Mouse (Mus musculus): Measurements from ENCODE around the gene Lama2. TPM values are rescaled to one million over a fixed set of nuclear protein-coding genes. Genes with fewer than 3 reads are reported as not detected.

Lama2 gene
- total and polyA plus RNA-seq, 3 experiments = not detected

DNA sequence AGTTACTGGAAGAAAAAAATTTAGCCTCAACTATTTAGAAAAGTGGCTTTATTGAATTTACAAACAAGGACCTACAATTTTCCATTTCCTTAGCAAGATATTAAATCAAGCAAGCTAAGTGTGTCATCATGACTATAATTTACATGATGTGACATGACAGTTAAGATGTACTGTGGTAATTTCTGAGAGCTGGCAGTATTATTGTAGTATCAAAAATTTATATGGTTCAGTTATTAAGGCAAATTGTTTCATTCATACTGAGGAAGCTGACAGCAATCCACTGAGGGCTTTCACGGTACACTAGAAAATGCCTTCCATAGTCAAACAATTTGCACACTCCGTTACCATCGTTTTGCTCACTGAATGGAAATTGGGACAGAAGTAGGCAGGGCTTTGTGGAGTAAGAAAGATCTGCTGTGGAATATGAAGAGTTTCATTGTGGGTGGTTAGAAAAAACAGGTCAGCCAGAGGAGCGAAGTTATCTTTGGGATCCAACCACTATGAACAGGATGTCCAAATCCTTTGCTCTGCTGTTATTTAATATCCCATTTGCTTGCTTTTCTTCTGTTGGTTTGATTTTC lies 297.1 kb downstream of the Lama2 start:
- TF ChIP-seq MAX (IDR thresholded peaks at IDR 0.05; ENCODE audit: low read length) (no peak), NRF1 (IDR thresholded peaks at IDR 0.05; ENCODE audit: insufficient read depth, low read depth, low read length, poor library complexity, severe bottlenecking) (no peak), ZNF384 (IDR thresholded peaks at IDR 0.05; ENCODE audit: low read depth, low read length) (no peak), CTCF (IDR thresholded peaks at IDR 0.05 in 2 of 3, conservative IDR thresholded peaks at IDR 0.05 in 1 of 3; ENCODE audit: control insufficient read depth in 1 of 3, insufficient read depth in 1 of 3, low read depth in 2 of 3, low read length in 3 of 3, poor library complexity in 1 of 3, severe bottlenecking in 1 of 3) (no peak), GATA1 (IDR thresholded peaks at IDR 0.05; ENCODE audit: low read depth, low read length) (no peak), TBP (IDR thresholded peaks at IDR 0.05; ENCODE audit: low read depth, low read length) (no peak), MAFK (IDR thresholded peaks at IDR 0.05; ENCODE audit: borderline replicate concordance, low read depth, low read length) (no peak), POLR2AphosphoS2 (IDR thresholded peaks at IDR 0.05; ENCODE audit: low read length) (no peak)
- Histone ChIP-seq H3K27me3 (ENCODE audit: control insufficient read depth in 1 of 2, insufficient read depth in 2 of 2, low read length in 2 of 2) (no peaks in the 10 kb centered on the region), H3K79me2 (ENCODE audit: control insufficient read depth, insufficient read depth, low read length, poor library complexity) (no peaks in the 10 kb centered on the region), H3K4me1 (ENCODE audit: control insufficient read depth in 1 of 2, insufficient read depth in 2 of 2, low read length in 2 of 2) (no peaks in the 10 kb centered on the region), H3K4me3 (ENCODE audit: control insufficient read depth in 1 of 2, insufficient read depth in 1 of 2, low read depth in 2 of 2, low read length in 2 of 2) (no peak overlapping the region), H3K27ac (ENCODE audit: control insufficient read depth, low read depth, low read length) (no peak overlapping the region), H3K36me3 (ENCODE audit: control insufficient read depth in 1 of 2, insufficient read depth in 2 of 2, low read length in 2 of 2) (no peaks in the 10 kb centered on the region), H3K9ac (ENCODE audit: control insufficient read depth, low read depth, low read length, poor library complexity, severe bottlenecking) (no peak overlapping the region), H3K9me3 (replicated peaks; ENCODE audit: insufficient read depth, low read length) (no peaks in the 10 kb centered on the region)
- no peak for DNase-seq (ENCODE audit: low read depth, low spot score)

DNA sequence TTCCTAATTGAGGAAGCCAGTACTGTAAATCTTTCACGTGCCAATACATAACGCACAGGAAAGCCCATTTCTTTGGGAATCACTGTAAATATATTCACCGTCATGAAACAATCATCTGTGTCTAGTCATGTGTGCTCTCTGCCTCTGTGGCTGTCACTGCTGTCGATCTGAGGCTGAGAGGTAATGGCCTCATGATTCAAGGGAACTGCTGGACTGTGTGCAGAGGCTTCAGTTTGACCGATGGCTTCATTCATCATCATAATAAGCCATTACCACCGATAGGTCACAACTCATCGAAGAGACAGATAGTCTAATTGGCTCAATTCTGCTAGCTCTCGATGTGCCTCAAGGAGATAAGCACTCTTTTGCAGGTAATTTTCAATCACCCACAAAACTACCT lies 312.1 kb downstream of the Lama2 start:
- Histone ChIP-seq H3K4me3 (ENCODE audit: control insufficient read depth in 1 of 2, insufficient read depth in 1 of 2, low read depth in 2 of 2, low read length in 2 of 2) (no peak overlapping the region), H3K36me3 (ENCODE audit: control insufficient read depth in 1 of 2, insufficient read depth in 2 of 2, low read length in 2 of 2) (no peaks in the 10 kb centered on the region), H3K9me3 (replicated peaks; ENCODE audit: insufficient read depth, low read length) (no peaks in the 10 kb centered on the region), H3K9ac (ENCODE audit: control insufficient read depth, low read depth, low read length, poor library complexity, severe bottlenecking) (no peak overlapping the region), H3K27ac (ENCODE audit: control insufficient read depth, low read depth, low read length) (no peak overlapping the region), H3K27me3 (ENCODE audit: control insufficient read depth in 1 of 2, insufficient read depth in 2 of 2, low read length in 2 of 2) (no peaks in the 10 kb centered on the region), H3K4me1 (ENCODE audit: control insufficient read depth in 1 of 2, insufficient read depth in 2 of 2, low read length in 2 of 2) (no peaks in the 10 kb centered on the region), H3K79me2 (ENCODE audit: control insufficient read depth, insufficient read depth, low read length, poor library complexity) (no peaks in the 10 kb centered on the region)
- no peak for DNase-seq (ENCODE audit: low read depth, low spot score)
- TF ChIP-seq KAT2A (conservative IDR thresholded peaks at IDR 0.05; ENCODE audit: low read depth, low read length) (no peak), ZC3H11A (IDR thresholded peaks at IDR 0.05; ENCODE audit: low read depth, low read length) (no peak)

- no peaks in the 10 kb centered on the region for H3K4me1 ChIP-seq (ENCODE audit: control insufficient read depth in 1 of 2, insufficient read depth in 2 of 2, low read length in 2 of 2)
- H3K9ac ChIP-seq (ENCODE audit: control insufficient read depth, low read depth, low read length, poor library complexity, severe bottlenecking) = no peak overlapping the region
- H3K36me3 ChIP-seq (ENCODE audit: control insufficient read depth in 1 of 2, insufficient read depth in 2 of 2, low read length in 2 of 2) = no peaks in the 10 kb centered on the region
- no peaks in the 10 kb centered on the region for H3K27me3 ChIP-seq (ENCODE audit: control insufficient read depth in 1 of 2, insufficient read depth in 2 of 2, low read length in 2 of 2)
- no peak overlapping the region for H3K27ac ChIP-seq (ENCODE audit: control insufficient read depth, low read depth, low read length)
- H3K9me3 ChIP-seq (replicated peaks; ENCODE audit: insufficient read depth, low read length) = no peaks in the 10 kb centered on the region
- no peak for DNase-seq (ENCODE audit: low read depth, low spot score)
- no peaks in the 10 kb centered on the region for H3K79me2 ChIP-seq (ENCODE audit: control insufficient read depth, insufficient read depth, low read length, poor library complexity)
- TF ChIP-seq GABPA (IDR thresholded peaks at IDR 0.05; ENCODE audit: low read depth, low read length) = no peak
- no peak for TF ChIP-seq NRF1 (IDR thresholded peaks at IDR 0.05; ENCODE audit: insufficient read depth, low read depth, low read length, poor library complexity, severe bottlenecking)
- TF ChIP-seq MAFK (IDR thresholded peaks at IDR 0.05; ENCODE audit: borderline replicate concordance, low read depth, low read length) = no peak
- TF ChIP-seq TBP (IDR thresholded peaks at IDR 0.05; ENCODE audit: low read depth, low read length) = no peak
- no peak for TF ChIP-seq SIN3A (IDR thresholded peaks at IDR 0.05; ENCODE audit: low read length)
- no peak for TF ChIP-seq MYB (IDR thresholded peaks at IDR 0.05; ENCODE audit: low read depth, low read length)
- TF ChIP-seq E2F4 (IDR thresholded peaks at IDR 0.05; ENCODE audit: borderline replicate concordance, low read depth, low read length) = no peak
- no peak for TF ChIP-seq POLR2AphosphoS5 (IDR thresholded peaks at IDR 0.05; ENCODE audit: borderline replicate concordance, low read depth, low read length)
- no peak for TF ChIP-seq USF2 (IDR thresholded peaks at IDR 0.05; ENCODE audit: borderline replicate concordance in 1 of 2, insufficient read depth in 1 of 2, low read depth in 1 of 2, low read length in 2 of 2)
- TF ChIP-seq POLR2A (IDR thresholded peaks at IDR 0.05; ENCODE audit: control insufficient read depth in 1 of 2, insufficient read depth in 1 of 2, low read depth in 1 of 2, low read length in 2 of 2, poor library complexity in 1 of 2) = no peak
- TF ChIP-seq TCF12 (IDR thresholded peaks at IDR 0.05; ENCODE audit: low read depth, low read length) = no peak
- TF ChIP-seq KAT2A (conservative IDR thresholded peaks at IDR 0.05; ENCODE audit: low read depth, low read length) = no peak
- TF ChIP-seq ZMIZ1 (IDR thresholded peaks at IDR 0.05; ENCODE audit: low read depth, low read length) = no peak
- TF ChIP-seq USF1 (IDR thresholded peaks at IDR 0.05; ENCODE audit: low read depth, low read length) = no peak
- no peak overlapping the region for H3K4me3 ChIP-seq (ENCODE audit: control insufficient read depth in 1 of 2, insufficient read depth in 1 of 2, low read depth in 2 of 2, low read length in 2 of 2)
These were observed 314.3 kb downstream of the Lama2 start for GRCm38 (mm10) chr10:27305301-27305700.

Measured in MEL (cell line).